Comparison of ENCODE assay signal across 8 mouse cellular contexts in the genomic region with DNA sequence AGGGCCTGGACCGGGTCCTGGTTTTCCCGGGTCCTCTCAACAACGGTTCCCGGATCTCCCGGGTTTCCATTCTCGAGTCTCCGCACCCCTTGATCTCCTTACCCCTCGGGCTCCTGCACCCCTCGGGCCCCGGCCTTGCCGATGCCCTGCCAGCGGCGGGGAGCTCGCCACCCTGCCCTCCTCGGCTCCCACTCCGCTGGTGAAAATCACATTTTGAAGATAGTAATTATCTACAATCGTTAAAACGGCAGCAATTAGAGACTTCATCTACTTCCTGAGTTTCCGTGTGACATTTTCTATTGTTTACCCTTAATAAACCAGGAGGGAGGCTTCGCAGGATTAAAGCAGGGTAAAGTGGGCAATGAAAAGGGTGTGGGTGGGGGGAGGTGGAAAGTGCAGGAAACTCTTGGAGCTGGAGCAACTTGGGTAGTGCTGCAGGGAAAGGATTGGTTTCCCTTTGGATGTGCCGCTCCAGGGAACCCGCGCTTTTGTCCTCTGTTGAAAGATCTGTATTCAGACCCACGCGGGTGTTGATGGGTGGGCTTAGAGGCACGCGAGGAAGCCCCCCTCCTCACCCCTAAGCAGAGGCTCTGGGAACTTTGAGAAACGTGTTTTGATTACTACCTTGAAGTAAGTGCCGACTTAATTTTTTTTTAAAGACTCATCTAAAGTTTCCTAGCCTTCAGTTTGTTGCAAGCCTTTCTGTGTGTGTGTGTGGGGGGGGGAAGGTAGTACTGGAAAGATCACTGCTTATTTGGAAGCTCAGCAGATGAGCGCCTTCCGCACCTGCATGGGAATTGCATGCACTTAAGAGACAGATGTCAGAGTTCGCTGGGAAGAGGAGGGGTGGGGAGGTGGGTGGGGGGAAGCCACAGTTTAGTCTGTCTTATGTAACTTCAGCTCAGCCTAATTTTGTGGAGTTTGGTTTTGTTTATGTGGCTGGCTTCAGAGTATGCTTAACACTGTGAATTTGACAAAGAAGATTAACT. TPM values are rescaled to one million over a fixed set of nuclear protein-coding genes. Genes with fewer than 3 reads are reported as not detected.
DNase-seq lines count a peak whose midpoint lies in the region; ATAC-seq and TF ChIP-seq lines count a peak whose summit lies in the region.

No protein-coding gene starts in this region.

- TF ChIP-seq POLR2A in kidney, adult 2 months (IDR thresholded peaks at IDR 0.05; ENCODE audit: low read depth, low read length): no peak

- H3K4me1 ChIP-seq in kidney, adult 2 months (ENCODE audit: control insufficient read depth, insufficient read depth, low read length): peaks cover 7% of the 10 kb centered on the region
- peaks cover 7% of the 10 kb centered on the region; the same call in 1 of the 2 replicates for H3K4me1 ChIP-seq in heart, embryonic 16.5 days (ENCODE audit: control insufficient read depth, insufficient read depth, low read length)
- H3K4me1 ChIP-seq in limb, embryonic 13.5 days: peaks cover 52% of the 10 kb centered on the region
- H3K4me1 ChIP-seq in neural tube, embryonic 13.5 days (replicated peaks): peaks cover 70% of the 10 kb centered on the region

- no peak; the same call in 1 of the 2 replicates for ATAC-seq in heart, embryonic 16.5 days (replicated peaks; ENCODE audit: extremely low read depth, insufficient read depth, low FRiP score)
- ATAC-seq in limb, embryonic 13.5 days (ENCODE audit: low FRiP score, low read depth): peak; percentile 16; the same call in 1 of the 2 replicates
- ATAC-seq in neural tube, embryonic 13.5 days (ENCODE audit: low read depth): peak; percentile 14

- H3K27me3 ChIP-seq in kidney, adult 2 months (replicated peaks; ENCODE audit: control insufficient read depth, insufficient read depth, low read length): no peaks in the 10 kb centered on the region
- peaks cover 17% of the 10 kb centered on the region for H3K27me3 ChIP-seq in heart, embryonic 16.5 days (ENCODE audit: control insufficient read depth, insufficient read depth, low read length)
- H3K27me3 ChIP-seq in limb, embryonic 13.5 days: 0 out of 2 replicates have a peak, but pooled peaks cover 2% of the 10 kb centered on the region
- H3K27me3 ChIP-seq in neural tube, embryonic 13.5 days: no peaks in the 10 kb centered on the region

- TF ChIP-seq CTCF in kidney, adult 2 months (conservative IDR thresholded peaks at IDR 0.05; ENCODE audit: insufficient read depth, insufficient read length, low read depth, low read length): no peak

- peak overlapping the region; percentile 83 for H3K27ac ChIP-seq in kidney, adult 2 months (ENCODE audit: insufficient read depth, low read depth, low read length)
- peak overlapping the region; percentile 67 for H3K27ac ChIP-seq in heart, embryonic 16.5 days (ENCODE audit: low read length)
- peak overlapping the region; percentile 90 for H3K27ac ChIP-seq in limb, embryonic 13.5 days
- peak overlapping the region; percentile 93 for H3K27ac ChIP-seq in neural tube, embryonic 13.5 days (replicated peaks)

- WGBS in kidney, adult 2 months: 2% methylated on average over 32 of the region's 32 CpGs
- WGBS in heart, embryonic 16.5 days: 2% methylated on average over 32 of the region's 32 CpGs
- under 1% methylated on average over 32 of the region's 32 CpGs for WGBS in limb, embryonic 13.5 days
- under 1% methylated on average over 32 of the region's 32 CpGs for WGBS in neural tube, embryonic 13.5 days

- H3K9ac ChIP-seq in heart, embryonic 16.5 days (ENCODE audit: low read length): peak overlapping the region; percentile 76
- peak overlapping the region; percentile 91 for H3K9ac ChIP-seq in limb, embryonic 13.5 days
- peak overlapping the region; percentile 93 for H3K9ac ChIP-seq in neural tube, embryonic 13.5 days

- H3K4me2 ChIP-seq in heart, embryonic 16.5 days (ENCODE audit: low read depth, low read length): peak overlapping the region; percentile 86
- H3K4me2 ChIP-seq in limb, embryonic 13.5 days (replicated peaks): peak overlapping the region; percentile 84
- H3K4me2 ChIP-seq in neural tube, embryonic 13.5 days: peak overlapping the region; percentile 91

- no peaks in the 10 kb centered on the region for H3K9me3 ChIP-seq in heart, embryonic 16.5 days (replicated peaks; ENCODE audit: control insufficient read depth, low read length)
- no peaks in the 10 kb centered on the region for H3K9me3 ChIP-seq in limb, embryonic 13.5 days
- no peaks in the 10 kb centered on the region for H3K9me3 ChIP-seq in neural tube, embryonic 13.5 days

- H3K4me3 ChIP-seq in kidney, adult 2 months (ENCODE audit: insufficient read depth, low read depth, low read length): peak overlapping the region; percentile 65
- H3K4me3 ChIP-seq in heart, embryonic 16.5 days (ENCODE audit: low read length): peak overlapping the region; percentile 72
- H3K4me3 ChIP-seq in limb, embryonic 13.5 days: peak overlapping the region; percentile 83
- H3K4me3 ChIP-seq in neural tube, embryonic 13.5 days: peak overlapping the region; percentile 93

- H3K36me3 ChIP-seq in kidney, adult 2 months (ENCODE audit: control insufficient read depth, insufficient read depth, low read length): no peaks in the 10 kb centered on the region
- H3K36me3 ChIP-seq in heart, embryonic 16.5 days (ENCODE audit: control insufficient read depth, insufficient read depth): no peaks in the 10 kb centered on the region
- no peaks in the 10 kb centered on the region for H3K36me3 ChIP-seq in limb, embryonic 13.5 days
- no peaks in the 10 kb centered on the region for H3K36me3 ChIP-seq in neural tube, embryonic 13.5 days

- DNase-seq in kidney, adult 2 months: no peak
- DNase-seq in kidney, adult 8-10 months: no peak
- DNase-seq in cerebellum, postnatal 10 days: peak; percentile 64 to 65
- DNase-seq in thymus, postnatal 10 days (ENCODE audit: low spot score in 2 of 2): no peak
- DNase-seq in urinary bladder, postnatal 25 days (ENCODE audit: low spot score): no peak

RNA-seq across cellular contexts. Expression of gene Peli2, which starts 1.2 kb away (rescaled TPM):
- polyA plus RNA-seq in kidney, adult 2 months (2012; rRNA removed): 31.7 and 37.6 TPM in 2 replicates
- 2.6 and 3.5 TPM in 2 replicates for polyA plus RNA-seq in heart, embryonic 16.5 days (2015; fragmentation: Nextera tagmentation; extraction: Ambion mirVana)
- 9.0 and 10.4 TPM in 2 replicates for polyA plus RNA-seq in limb, embryonic 13.5 days (2015; fragmentation: Nextera tagmentation; extraction: Ambion mirVana)
- polyA plus RNA-seq in neural tube, embryonic 13.5 days (2015; fragmentation: Nextera tagmentation; extraction: Ambion mirVana): 10.8 and 12.8 TPM in 2 replicates

Comparison
In these comparisons a context has a peak if more than half of its experiments do, and no peak if none do; other contexts are left out.
1. DNase-seq: peak in cerebellum, postnatal 10 days (2 of 2); none in kidney, adult 2 months (single experiment), kidney, adult 8-10 months (0 of 2), thymus, postnatal 10 days (0 of 2) and urinary bladder, postnatal 25 days (single experiment).
2. Peak in every context shown above with its lines, with median percentiles within 50 percentile points of each other: H3K27ac ChIP-seq, H3K4me3 ChIP-seq, H3K4me2 ChIP-seq and H3K9ac ChIP-seq.